Mouse (Mus musculus): ENCODE measurements around the gene Hoxa7. TPM values are rescaled to one million over a fixed set of nuclear protein-coding genes. Genes with fewer than 3 reads are reported as not detected.

Gene Hoxa7
- total RNA-seq, 2 experiments from 2014 or later, result not detected

- DNase-seq (ENCODE audit: low spot score in 2 of 2), result no peak
- intact Hi-C loops (cut with DNase I), result no loop called here
Measured at GRCm38 (mm10) chr6:52189172-52189591, 32.5 kb downstream of the Hoxa7 start.

GRCm38 (mm10) chr6:52186500-52186899, 35.2 kb downstream of the Hoxa7 start:
- DNase-seq (ENCODE audit: low spot score in 2 of 2), result no peak
- intact Hi-C loops (cut with DNase I), result no loop called here

GRCm38 (mm10) chr6:52185834-52186233, 35.8 kb downstream of the Hoxa7 start:
- no peak for DNase-seq (ENCODE audit: low spot score in 2 of 2)

GRCm38 (mm10) chr6:52185222-52185621, 36.4 kb downstream of the Hoxa7 start:
- intact Hi-C loops (cut with DNase I), result no loop called here
- no peak for DNase-seq (ENCODE audit: low spot score in 2 of 2)

More at GRCm38 (mm10) chr6:52185834-52186233, 35.8 kb downstream of the Hoxa7 start:
- intact Hi-C loops (cut with DNase I), result no loop called here

- DNase-seq (ENCODE audit: low spot score in 2 of 2), result no peak
- intact Hi-C loops (cut with DNase I), result no loop called here
Measured at GRCm38 (mm10) chr6:52184668-52185067, 37.0 kb downstream of the Hoxa7 start.

GRCm38 (mm10) chr6:52183311-52184080, 38.2 kb downstream of the Hoxa7 start:
- intact Hi-C loops (cut with DNase I), result no loop called here
- no peak for DNase-seq (ENCODE audit: low spot score in 2 of 2)

GRCm38 (mm10) chr6:52182793-52183192, 38.9 kb downstream of the Hoxa7 start:
- no peak for DNase-seq (ENCODE audit: low spot score in 2 of 2)
- intact Hi-C loops (cut with DNase I), result no loop called here

- no peak for DNase-seq (ENCODE audit: low spot score in 2 of 2)
- intact Hi-C loops (cut with DNase I), result no loop called here
Measured at GRCm38 (mm10) chr6:52182030-52182429, 39.6 kb downstream of the Hoxa7 start.

- no peak for DNase-seq (ENCODE audit: low spot score in 2 of 2)
- intact Hi-C loops (cut with DNase I), result no loop called here
Measured at GRCm38 (mm10) chr6:52180726-52181125, 40.9 kb downstream of the Hoxa7 start.

GRCm38 (mm10) chr6:52180213-52180710, 41.4 kb downstream of the Hoxa7 start:
- DNase-seq (ENCODE audit: low spot score in 2 of 2), result no peak
- intact Hi-C loops (cut with DNase I), result no loop called here

GRCm38 (mm10) chr6:52179690-52180089, 42.0 kb downstream of the Hoxa7 start:
- intact Hi-C loops (cut with DNase I), result no loop called here
- DNase-seq (ENCODE audit: low spot score in 2 of 2), result no peak

GRCm38 (mm10) chr6:52178918-52179665, 42.6 kb downstream of the Hoxa7 start:
- no peak for DNase-seq (ENCODE audit: low spot score in 2 of 2)
- intact Hi-C loops (cut with DNase I), result no loop called here

GRCm38 (mm10) chr6:52177806-52178205, 43.8 kb downstream of the Hoxa7 start:
- DNase-seq (ENCODE audit: low spot score in 2 of 2), result no peak
- intact Hi-C loops (cut with DNase I), result no loop called here

- no peak for DNase-seq (ENCODE audit: low spot score in 2 of 2)
- intact Hi-C loops (cut with DNase I), result no loop called here
Measured at GRCm38 (mm10) chr6:52177061-52177735, 44.5 kb downstream of the Hoxa7 start, which contains the start of gene 5730596B20Rik. Gene 5730596B20Rik (plus strand): TSS chr6:52177498.

GRCm38 (mm10) chr6:52176391-52176790, 45.3 kb downstream of the Hoxa7 start:
- DNase-seq (ENCODE audit: low spot score in 2 of 2), result no peak
- intact Hi-C loops (cut with DNase I), result no loop called here

GRCm38 (mm10) chr6:52175864-52176263, 45.8 kb downstream of the Hoxa7 start:
- no peak for DNase-seq (ENCODE audit: low spot score in 2 of 2)
- intact Hi-C loops (cut with DNase I), result no loop called here

- no peak for DNase-seq (ENCODE audit: low spot score in 2 of 2)
- intact Hi-C loops (cut with DNase I), result no loop called here
Measured at GRCm38 (mm10) chr6:52174968-52175751, 46.5 kb downstream of the Hoxa7 start.

GRCm38 (mm10) chr6:52173648-52174047, 48.0 kb downstream of the Hoxa7 start:
- intact Hi-C loops (cut with DNase I), result no loop called here
- no peak for DNase-seq (ENCODE audit: low spot score in 2 of 2)

GRCm38 (mm10) chr6:52172501-52172900, 49.2 kb downstream of the Hoxa7 start:
- intact Hi-C loops (cut with DNase I), result no loop called here
- no peak for DNase-seq (ENCODE audit: low spot score in 2 of 2)
